Mouse (Mus musculus): ENCODE data around the gene Ppbp. TPM values are rescaled to one million over a fixed set of nuclear protein-coding genes. Genes with fewer than 3 reads are reported as not detected.

Ppbp gene
- polyA plus RNA-seq, 1 experiment: 487 TPM

GRCm38 (mm10) chr5:90760303-90760702 lies 8.0 kb upstream of the Ppbp start:
- TF ChIP-seq POLR2A (IDR thresholded peaks at IDR 0.05; ENCODE audit: borderline replicate concordance, control insufficient read depth, low read depth, low read length) (no peak), CTCF (IDR thresholded peaks at IDR 0.05; ENCODE audit: control insufficient read depth, insufficient read depth, low read length) (no peak)
- no peaks in the 10 kb centered on the region; the same call in 1 of the 2 replicates for H3K4me1 ChIP-seq (ENCODE audit: control insufficient read depth, insufficient read depth, low read length)
- no peak overlapping the region for H3K4me3 ChIP-seq (replicated peaks; ENCODE audit: control insufficient read depth, low read depth, low read length)
- H3K27ac ChIP-seq (ENCODE audit: control insufficient read depth, insufficient read depth, low read depth, low read length, poor library complexity): no peak overlapping the region
- 66% methylated on average over 4 of the region's 4 CpGs for WGBS

- 54% methylated on average over 2 of the region's 2 CpGs for WGBS
- no peak overlapping the region for H3K4me3 ChIP-seq (replicated peaks; ENCODE audit: control insufficient read depth, low read depth, low read length)
- H3K4me1 ChIP-seq (ENCODE audit: control insufficient read depth, insufficient read depth, low read length): no peaks in the 10 kb centered on the region; the same call in 1 of the 2 replicates
Measured at GRCm38 (mm10) chr5:90760844-90761243, 7.5 kb upstream of the Ppbp start.

GRCm38 (mm10) chr5:90761834-90762233 lies 6.5 kb upstream of the Ppbp start:
- Histone ChIP-seq H3K27ac (ENCODE audit: control insufficient read depth, insufficient read depth, low read depth, low read length, poor library complexity) (no peak overlapping the region), H3K4me1 (ENCODE audit: control insufficient read depth, insufficient read depth, low read length) (no peaks in the 10 kb centered on the region; the same call in 1 of the 2 replicates), H3K4me3 (replicated peaks; ENCODE audit: control insufficient read depth, low read depth, low read length) (no peak overlapping the region)
- TF ChIP-seq POLR2A (IDR thresholded peaks at IDR 0.05; ENCODE audit: borderline replicate concordance, control insufficient read depth, low read depth, low read length) (no peak), CTCF (IDR thresholded peaks at IDR 0.05; ENCODE audit: control insufficient read depth, insufficient read depth, low read length) (no peak)
- WGBS: 77% methylated on average over 3 of the region's 3 CpGs

More at GRCm38 (mm10) chr5:90760844-90761243, 7.5 kb upstream of the Ppbp start:
- H3K27ac ChIP-seq (ENCODE audit: control insufficient read depth, insufficient read depth, low read depth, low read length, poor library complexity): no peak overlapping the region
- no peak for TF ChIP-seq CTCF (IDR thresholded peaks at IDR 0.05; ENCODE audit: control insufficient read depth, insufficient read depth, low read length)
- no peak for TF ChIP-seq POLR2A (IDR thresholded peaks at IDR 0.05; ENCODE audit: borderline replicate concordance, control insufficient read depth, low read depth, low read length)

GRCm38 (mm10) chr5:90763912-90764665 lies 4.2 kb upstream of the Ppbp start:
- 76% methylated on average over 12 of the region's 12 CpGs for WGBS
- no peak for TF ChIP-seq CTCF (IDR thresholded peaks at IDR 0.05; ENCODE audit: control insufficient read depth, insufficient read depth, low read length)
- no peak for TF ChIP-seq POLR2A (IDR thresholded peaks at IDR 0.05; ENCODE audit: borderline replicate concordance, control insufficient read depth, low read depth, low read length)
- no peak overlapping the region for H3K27ac ChIP-seq (ENCODE audit: control insufficient read depth, insufficient read depth, low read depth, low read length, poor library complexity)
- no peaks in the 10 kb centered on the region; the same call in 1 of the 2 replicates for H3K4me1 ChIP-seq (ENCODE audit: control insufficient read depth, insufficient read depth, low read length)
- no peak overlapping the region for H3K4me3 ChIP-seq (replicated peaks; ENCODE audit: control insufficient read depth, low read depth, low read length)

- H3K4me3 ChIP-seq (replicated peaks; ENCODE audit: control insufficient read depth, low read depth, low read length): no peak overlapping the region
- no peak overlapping the region for H3K27ac ChIP-seq (ENCODE audit: control insufficient read depth, insufficient read depth, low read depth, low read length, poor library complexity)
- H3K4me1 ChIP-seq (ENCODE audit: control insufficient read depth, insufficient read depth, low read length): no peaks in the 10 kb centered on the region; the same call in 1 of the 2 replicates
- WGBS: 74% methylated on average over 8 of the region's 8 CpGs
- no peak for TF ChIP-seq POLR2A (IDR thresholded peaks at IDR 0.05; ENCODE audit: borderline replicate concordance, control insufficient read depth, low read depth, low read length)
- no peak for TF ChIP-seq CTCF (IDR thresholded peaks at IDR 0.05; ENCODE audit: control insufficient read depth, insufficient read depth, low read length)
Measured at GRCm38 (mm10) chr5:90765821-90766606, 2.3 kb upstream of the Ppbp start.

- Histone ChIP-seq H3K4me1 (ENCODE audit: control insufficient read depth, insufficient read depth, low read length) (peaks cover 1% of the 10 kb centered on the region; the same call in 1 of the 2 replicates), H3K27ac (ENCODE audit: control insufficient read depth, insufficient read depth, low read depth, low read length, poor library complexity) (no peak overlapping the region), H3K4me3 (replicated peaks; ENCODE audit: control insufficient read depth, low read depth, low read length) (no peak overlapping the region)
- 29% methylated on average over 3 of the region's 3 CpGs for WGBS
- TF ChIP-seq POLR2A (IDR thresholded peaks at IDR 0.05; ENCODE audit: borderline replicate concordance, control insufficient read depth, low read depth, low read length) (no peak), CTCF (IDR thresholded peaks at IDR 0.05; ENCODE audit: control insufficient read depth, insufficient read depth, low read length) (no peak)
Measured at GRCm38 (mm10) chr5:90771369-90771768, 3.1 kb downstream of the Ppbp start.

GRCm38 (mm10) chr5:90771880-90772653 lies 3.7 kb downstream of the Ppbp start, which contains the start of gene Pf4:
Gene Pf4, plus strand, starts transcription at chr5:90772435.
- no peak within 1 kb of the TSS for H3K4me3 ChIP-seq (replicated peaks; ENCODE audit: control insufficient read depth, low read depth, low read length)
- H3K27ac ChIP-seq (ENCODE audit: control insufficient read depth, insufficient read depth, low read depth, low read length, poor library complexity): no peak within 1 kb of the TSS
- WGBS: 4% methylated on average over 16 of the region's 16 CpGs
- TF ChIP-seq POLR2A (IDR thresholded peaks at IDR 0.05; ENCODE audit: borderline replicate concordance, control insufficient read depth, low read depth, low read length) (no peak), CTCF (IDR thresholded peaks at IDR 0.05; ENCODE audit: control insufficient read depth, insufficient read depth, low read length) (no peak)
- peaks cover 1% of the 10 kb centered on the region; the same call in 1 of the 2 replicates for H3K4me1 ChIP-seq (ENCODE audit: control insufficient read depth, insufficient read depth, low read length)

Measured in bone marrow, adult 2 months (tissue).